Comparison of ENCODE assay signal across 10 mouse cellular contexts in the genomic region with DNA sequence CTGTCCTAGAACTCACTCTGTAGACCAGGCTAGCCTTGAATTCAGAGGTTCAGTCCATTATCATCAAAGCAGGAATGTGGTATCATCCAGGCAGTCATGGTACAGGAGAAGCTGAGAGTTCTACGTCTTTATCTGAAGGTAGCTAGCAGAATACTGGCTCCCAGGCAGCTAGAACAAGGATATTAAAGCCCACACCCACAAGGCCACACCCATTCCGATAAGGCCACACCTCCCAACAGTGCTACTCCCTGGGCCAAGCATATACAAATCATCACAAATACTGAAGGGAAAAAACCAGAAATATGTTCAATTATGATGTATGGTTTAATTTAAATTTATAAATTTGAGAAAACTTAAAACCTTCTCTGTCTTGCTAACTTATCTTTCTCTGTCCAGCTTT.
"Had no signal": no experiment of that assay in that cellular context is flagged by ENCODE, and none has a peak within 500 bp of the region (broad histone marks: within the 10 kb centered on the region; RNA-seq: fewer than 3 reads in every experiment).

No protein-coding gene starts in this region.

- H3K27ac ChIP-seq: kidney, embryonic 15.5 days; limb, embryonic 12.5 days; lung, embryonic 15.5 days; midbrain, embryonic 12.5 days; stomach, postnatal 0 days had no signal

- H3K27me3 ChIP-seq: kidney, embryonic 15.5 days; limb, embryonic 12.5 days; lung, embryonic 15.5 days; midbrain, embryonic 12.5 days had no signal

- H3K9ac ChIP-seq: kidney, embryonic 15.5 days; limb, embryonic 12.5 days; lung, embryonic 15.5 days; midbrain, embryonic 12.5 days had no signal

- DNase-seq: kidney, adult 2 months; kidney, postnatal 14 days; lung, postnatal 14 days; thymus, postnatal 4 days had no signal

- H3K4me2 ChIP-seq: kidney, embryonic 15.5 days; limb, embryonic 12.5 days; lung, embryonic 15.5 days; midbrain, embryonic 12.5 days had no signal

- H3K4me3 ChIP-seq: kidney, embryonic 15.5 days; limb, embryonic 12.5 days; lung, embryonic 15.5 days; midbrain, embryonic 12.5 days had no signal

- H3K4me1 ChIP-seq: kidney, embryonic 15.5 days; limb, embryonic 12.5 days; lung, embryonic 15.5 days; midbrain, embryonic 12.5 days had no signal

- H3K9me3 ChIP-seq: lung, embryonic 15.5 days; midbrain, embryonic 12.5 days had no signal

- ATAC-seq: intestine, embryonic 16.5 days had no signal
